Mouse (Mus musculus) stomach, embryonic 14.5 days (tissue): ENCODE measurements around the gene Dgkb. TPM values are rescaled to one million over a fixed set of nuclear protein-coding genes. Genes with fewer than 3 reads are reported as not detected.

Source experiments
- ATAC-seq: fragments of 200-750 bp; cut with Nextera tagmentation; 2 replicates; pipeline ENCODE4 v1.8.0; 2017; ENCODE audit warnings: low read depth, moderate TSS enrichment; ENCODE audit not compliant: insufficient number of reproducible peaks, insufficient read depth, low FRiP score
- H3K27ac ChIP-seq: fragments of 300-500 bp; sonication (generic); 2 replicates; pipeline ENCODE4 v1.5.1; 2014; ENCODE audit warnings: mild to moderate bottlenecking, low read length, moderate library complexity, mixed read lengths
- H3K27me3 ChIP-seq: fragments of 300-500 bp; sonication (generic); 2 replicates; pipeline ENCODE4 v1.6.1; 2014; ENCODE audit warnings: low read length, control low read depth, mixed read lengths; ENCODE audit not compliant: control insufficient read depth, insufficient read depth
- H3K36me3 ChIP-seq: fragments of 300-500 bp; sonication (generic); 2 replicates; pipeline ENCODE4 v1.6.1; 2014; ENCODE audit warnings: mild to moderate bottlenecking, control low read depth, low read length, moderate library complexity, mixed read lengths; ENCODE audit not compliant: control insufficient read depth, insufficient read depth
- H3K4me1 ChIP-seq: fragments of 300-500 bp; sonication (generic); 2 replicates; pipeline ENCODE4 v1.6.1; 2014; ENCODE audit warnings: low read length, control low read depth, mixed read lengths; ENCODE audit not compliant: control insufficient read depth, insufficient read depth
- H3K4me2 ChIP-seq: fragments of 300-500 bp; sonication (generic); replicated peaks from 2 replicates; pipeline ENCODE4 v1.6.1; 2014; ENCODE audit warnings: low read depth, low read length, control low read depth
- H3K4me3 ChIP-seq: fragments of 300-500 bp; sonication (generic); 2 replicates; pipeline ENCODE4 v1.5.1; 2014; ENCODE audit warnings: low read depth, low read length, control low read depth
- H3K9ac ChIP-seq: fragments of 300-500 bp; sonication (generic); replicated peaks from 2 replicates; pipeline ENCODE4 v1.6.1; 2014; ENCODE audit warnings: low read depth, mild to moderate bottlenecking, control low read depth, low read length, moderate library complexity, mixed read lengths
- H3K9me3 ChIP-seq: fragments of 300-500 bp; sonication (generic); 2 replicates; pipeline ENCODE4 v1.6.1; 2016; ENCODE audit warnings: low read depth, low read length, control low read depth; ENCODE audit not compliant: control insufficient read depth
- WGBS: fragments of 180-500 bp; shearing (Covaris S2); extraction: QIAGEN DNeasy Blood & Tissue Kit; methylation state at CpG from one replicate; pipeline ENCODE4 v1.1.7; 2014; 5-methylcytosine and 5-hydroxymethylcytosine counted together
- polyA plus RNA-seq: library from polyadenylated mRNA; unstranded; fragments of >200 nt; fragmentation: Nextera tagmentation; extraction: Ambion mirVana; gene quantifications from 2 replicates; pipeline ENCODE4 v1.2.1, GENCODE M21; 2014

The Dgkb gene
- polyA plus RNA-seq, 1 experiment from 2014 or later: 1.6 TPM

- WGBS: 62% methylated on average over 2 of the region's 2 CpGs
- Histone ChIP-seq H3K9me3 (no peaks in the 10 kb centered on the region), H3K27ac (no peak overlapping the region), H3K36me3 (no peaks in the 10 kb centered on the region), H3K4me2 (no peak overlapping the region), H3K4me1 (no peaks in the 10 kb centered on the region), H3K27me3 (no peaks in the 10 kb centered on the region), H3K9ac (no peak overlapping the region), H3K4me3 (no peak overlapping the region)
- ATAC-seq: no peak
These were observed 161.1 kb downstream of the Dgkb start for GRCm38 (mm10) chr12:37978498-37979187.

DNA sequence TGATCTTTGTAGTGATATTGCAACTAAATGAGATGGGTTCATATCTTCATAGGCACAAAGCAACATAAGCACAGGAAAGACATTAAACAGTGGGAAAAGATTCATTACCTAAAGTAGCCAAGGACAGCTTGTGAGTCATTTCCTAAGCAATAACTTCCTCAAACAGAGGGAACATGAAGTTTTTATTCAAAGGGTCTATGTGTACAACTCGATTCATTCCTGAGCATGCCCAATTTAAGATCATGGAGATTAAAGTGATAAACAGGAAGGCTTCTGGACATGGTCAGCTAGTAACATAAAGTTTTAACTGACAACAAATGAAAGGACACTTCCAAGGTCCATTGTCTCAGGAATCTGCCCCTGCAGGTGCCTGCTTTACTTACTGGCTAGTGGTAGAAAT, 167.8 kb downstream of the Dgkb start:
- no peak overlapping the region for H3K9ac ChIP-seq
- 64% methylated on average over 1 of the region's 1 CpGs for WGBS
- no peak overlapping the region for H3K4me3 ChIP-seq
- no peaks in the 10 kb centered on the region for H3K27me3 ChIP-seq
- H3K27ac ChIP-seq: no peak overlapping the region
- no peak for ATAC-seq
- H3K4me1 ChIP-seq: no peaks in the 10 kb centered on the region
- H3K36me3 ChIP-seq: no peaks in the 10 kb centered on the region
- no peak overlapping the region for H3K4me2 ChIP-seq
- H3K9me3 ChIP-seq: no peaks in the 10 kb centered on the region

DNA sequence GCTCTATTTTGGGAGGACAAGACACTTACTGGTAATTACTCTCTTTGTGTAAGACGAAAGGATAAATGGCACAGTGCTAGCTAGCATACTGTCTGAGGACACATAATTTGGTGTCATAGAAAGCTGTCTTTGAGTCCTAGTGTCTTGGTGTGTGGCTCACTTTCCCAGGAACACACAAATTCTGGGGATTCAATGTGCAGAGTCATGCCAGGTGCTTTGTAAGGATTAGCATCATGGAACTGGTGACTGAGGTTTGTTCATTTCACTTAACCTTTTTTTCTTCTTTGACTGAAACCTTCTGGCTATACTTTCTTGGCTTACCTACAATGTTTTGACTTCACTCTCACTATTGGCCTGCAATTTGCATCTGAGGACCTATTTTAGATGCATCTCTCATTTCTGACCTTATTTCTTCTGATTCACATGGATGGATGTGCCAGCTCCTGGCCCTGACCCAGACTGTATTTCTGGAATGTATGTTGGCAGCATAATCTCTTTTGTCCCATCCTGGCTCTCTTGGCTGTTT, 170.6 kb downstream of the Dgkb start:
- no peak for ATAC-seq
- Histone ChIP-seq H3K4me3 (no peak overlapping the region), H3K36me3 (no peaks in the 10 kb centered on the region), H3K4me2 (no peak overlapping the region), H3K27me3 (no peaks in the 10 kb centered on the region), H3K27ac (no peak overlapping the region), H3K4me1 (no peaks in the 10 kb centered on the region), H3K9ac (no peak overlapping the region), H3K9me3 (no peaks in the 10 kb centered on the region)
- 65% methylated on average over 1 of the region's 1 CpGs for WGBS

- no peaks in the 10 kb centered on the region for H3K4me1 ChIP-seq
- no peak overlapping the region for H3K4me2 ChIP-seq
- H3K9me3 ChIP-seq: no peaks in the 10 kb centered on the region
- H3K27me3 ChIP-seq: no peaks in the 10 kb centered on the region
- no peaks in the 10 kb centered on the region for H3K36me3 ChIP-seq
- no peak for ATAC-seq
- WGBS: 91% methylated on average over 1 of the region's 1 CpGs
- H3K4me3 ChIP-seq: no peak overlapping the region
- H3K27ac ChIP-seq: no peak overlapping the region
- H3K9ac ChIP-seq: no peak overlapping the region
These were observed 175.7 kb downstream of the Dgkb start for GRCm38 (mm10) chr12:37993221-37993620.

- H3K27ac ChIP-seq: no peak overlapping the region
- no peak overlapping the region for H3K4me3 ChIP-seq
- H3K9me3 ChIP-seq: no peaks in the 10 kb centered on the region
- ATAC-seq: no peak
- H3K36me3 ChIP-seq: no peaks in the 10 kb centered on the region
- H3K4me1 ChIP-seq: no peaks in the 10 kb centered on the region
- 59% methylated on average over 6 of the region's 6 CpGs for WGBS
- no peaks in the 10 kb centered on the region for H3K27me3 ChIP-seq
- no peak overlapping the region for H3K9ac ChIP-seq
- no peak overlapping the region for H3K4me2 ChIP-seq
These were observed 179.0 kb downstream of the Dgkb start for GRCm38 (mm10) chr12:37996417-37996946.

DNA sequence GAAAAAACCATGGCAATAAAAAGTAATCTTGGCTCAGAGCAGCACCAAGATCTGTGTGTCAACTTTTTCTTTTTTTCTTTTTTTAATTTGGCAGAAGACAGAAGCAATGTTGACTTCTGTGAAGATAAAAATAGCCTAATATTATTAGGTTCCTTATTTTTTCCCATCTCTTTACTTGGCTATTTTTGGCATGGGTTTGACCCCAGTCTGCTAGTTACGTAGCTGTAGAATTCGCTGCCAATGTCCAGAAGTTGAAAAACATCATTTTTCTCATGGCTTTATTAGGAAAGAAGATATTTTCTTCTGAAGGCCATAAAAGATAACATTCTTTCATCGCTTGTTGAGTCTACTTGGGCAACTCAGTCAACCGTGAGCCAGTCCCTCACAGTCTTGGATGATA, 200.1 kb downstream of the Dgkb start:
- ATAC-seq: no peak
- 84% methylated on average over 4 of the region's 4 CpGs for WGBS
- no peak overlapping the region for H3K4me2 ChIP-seq
- no peaks in the 10 kb centered on the region for H3K4me1 ChIP-seq
- H3K27ac ChIP-seq: no peak overlapping the region
- no peaks in the 10 kb centered on the region for H3K36me3 ChIP-seq
- no peak overlapping the region for H3K9ac ChIP-seq
- H3K4me3 ChIP-seq: no peak overlapping the region
- H3K9me3 ChIP-seq: no peaks in the 10 kb centered on the region
- H3K27me3 ChIP-seq: no peaks in the 10 kb centered on the region

- Histone ChIP-seq H3K4me1 (no peaks in the 10 kb centered on the region), H3K27ac (no peak overlapping the region), H3K4me2 (no peak overlapping the region), H3K27me3 (no peaks in the 10 kb centered on the region), H3K9me3 (no peaks in the 10 kb centered on the region), H3K9ac (no peak overlapping the region), H3K36me3 (no peaks in the 10 kb centered on the region), H3K4me3 (no peak overlapping the region)
- ATAC-seq: no peak
- 92% methylated on average over 5 of the region's 5 CpGs for WGBS
These were observed 229.7 kb downstream of the Dgkb start for GRCm38 (mm10) chr12:38047256-38047655.

DNA sequence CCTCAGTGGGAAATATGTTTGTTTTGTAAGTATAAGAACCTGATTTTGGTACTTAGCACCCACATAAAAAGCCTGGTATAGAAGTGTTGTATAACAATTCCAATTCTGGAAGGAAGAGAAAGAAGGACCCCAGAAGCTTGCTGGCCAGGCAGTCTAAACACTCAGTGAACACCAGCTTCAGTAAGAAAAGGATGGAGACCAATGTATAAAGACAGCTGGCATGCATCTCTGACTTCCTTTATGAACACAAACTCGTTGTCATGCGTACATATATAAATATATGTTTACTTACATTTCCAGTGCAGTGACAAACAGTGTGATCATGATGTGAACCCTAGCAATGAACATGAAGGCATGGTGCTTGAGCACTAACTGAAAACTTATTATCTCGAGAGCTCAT, 270.7 kb downstream of the Dgkb start:
- no peak overlapping the region for H3K4me3 ChIP-seq
- WGBS: 58% methylated on average over 3 of the region's 3 CpGs

DNA sequence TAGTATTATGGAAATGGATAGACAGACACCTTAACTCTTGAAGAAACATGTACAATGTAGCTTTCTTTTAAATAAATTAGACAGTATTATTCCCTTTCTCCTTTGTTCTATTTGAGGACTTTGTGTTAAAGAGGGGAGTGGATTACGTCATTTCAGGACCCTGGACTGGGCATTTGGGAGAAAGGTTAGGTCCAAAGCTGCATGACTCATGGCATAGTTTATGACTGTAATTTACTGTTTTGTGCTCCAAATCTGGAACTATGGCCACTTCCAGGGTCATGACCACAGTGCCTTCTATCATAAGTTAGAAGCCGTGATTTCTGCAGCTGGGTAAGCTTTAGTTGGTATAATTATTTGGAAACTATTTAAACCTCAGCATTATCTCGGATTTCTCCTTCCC, 294.4 kb downstream of the Dgkb start:
- Histone ChIP-seq H3K9me3 (no peaks in the 10 kb centered on the region), H3K4me3 (no peak overlapping the region), H3K36me3 (no peaks in the 10 kb centered on the region), H3K4me2 (no peak overlapping the region), H3K9ac (no peak overlapping the region), H3K27me3 (no peaks in the 10 kb centered on the region), H3K4me1 (no peaks in the 10 kb centered on the region), H3K27ac (no peak overlapping the region)
- 61% methylated on average over 3 of the region's 3 CpGs for WGBS
- no peak for ATAC-seq

More for the DNA sequence above, 270.7 kb downstream of the Dgkb start:
- no peak for ATAC-seq
- no peak overlapping the region for H3K9ac ChIP-seq
- H3K27me3 ChIP-seq: no peaks in the 10 kb centered on the region
- no peaks in the 10 kb centered on the region for H3K9me3 ChIP-seq
- no peak overlapping the region for H3K27ac ChIP-seq
- H3K4me1 ChIP-seq: no peaks in the 10 kb centered on the region
- no peak overlapping the region for H3K4me2 ChIP-seq
- H3K36me3 ChIP-seq: no peaks in the 10 kb centered on the region
